Mouse (Mus musculus): ENCODE results near the gene Card11.

GRCm38 (mm10) chr5:140997767-140998166 is 2.6 kb downstream of the Card11 start:
- no peak for TF ChIP-seq ZNF384 (IDR thresholded peaks at IDR 0.05; ENCODE audit: low read depth, low read length)
- TF ChIP-seq ZC3H11A (IDR thresholded peaks at IDR 0.05; ENCODE audit: borderline replicate concordance, low read depth, low read length): no peak
- no peak for TF ChIP-seq MAFK (IDR thresholded peaks at IDR 0.05; ENCODE audit: insufficient read depth, low read depth, low read length)
